Mouse (Mus musculus) CH12.LX (cell line): Measurements from ENCODE around the gene Cyp26a1.

Source experiments
- CHD2 ChIP-seq: IDR thresholded peaks from 2 replicates; pipeline ENCODE4 v1.6.1; 2011; ENCODE audit warnings: low read length, improper control_type of control experiment
- CTCF ChIP-seq, 2 experiments: IDR thresholded peaks in 1 of 2; conservative IDR thresholded peaks in 1 of 2; 2 replicates each; pipeline ENCODE4 v1.5.1; 2011 to 2012; ENCODE audit warnings: low read depth in 2 of 2, low read length in 2 of 2, improper control_type of control experiment in 1 of 2, inconsistent platforms in 1 of 2, mild to moderate bottlenecking in 1 of 2, moderate library complexity in 1 of 2
- EP300 ChIP-seq: IDR thresholded peaks from 2 replicates; pipeline ENCODE4 v1.6.1; 2011; ENCODE audit warnings: low read length, improper control_type of control experiment
- MAZ ChIP-seq: IDR thresholded peaks from 2 replicates; pipeline ENCODE4 v1.6.1; 2012; ENCODE audit warnings: low read depth, mild to moderate bottlenecking, inconsistent platforms, low read length, improper control_type of control experiment, moderate library complexity
- NRF1 ChIP-seq: IDR thresholded peaks from 2 replicates; pipeline ENCODE4 v1.6.1; 2014; ENCODE audit warnings: low read depth, mild to moderate bottlenecking, inconsistent platforms, low read length, improper control_type of control experiment, moderate library complexity
- PAX5 ChIP-seq: IDR thresholded peaks from 2 replicates; pipeline ENCODE4 v1.6.1; 2012; ENCODE audit warnings: low read length, inconsistent platforms, mixed read lengths
- RCOR1 ChIP-seq: conservative IDR thresholded peaks from 2 replicates; pipeline ENCODE4 v1.6.1; 2012; ENCODE audit warnings: low read depth, mild to moderate bottlenecking, inconsistent platforms, low read length, improper control_type of control experiment
- SIN3A ChIP-seq: IDR thresholded peaks from 2 replicates; pipeline ENCODE4 v1.6.1; 2012; ENCODE audit warnings: low read length, improper control_type of control experiment, inconsistent platforms
- ZKSCAN1 ChIP-seq: IDR thresholded peaks from 2 replicates; pipeline ENCODE4 v1.6.1; 2012; ENCODE audit warnings: low read depth, inconsistent platforms, low read length, improper control_type of control experiment, borderline replicate concordance
- ZNF384 ChIP-seq: IDR thresholded peaks from 2 replicates; pipeline ENCODE4 v1.6.1; 2012; ENCODE audit warnings: low read depth, low read length, improper control_type of control experiment, inconsistent platforms

GRCm38 (mm10) chr19:37714681-37715080, 17.1 kb downstream of the Cyp26a1 start:
- TF ChIP-seq PAX5 (no peak), CTCF (conservative IDR thresholded peaks at IDR 0.05 in 1 of 2, IDR thresholded peaks at IDR 0.05 in 1 of 2; ENCODE audit: low read depth in 2 of 2, low read length in 2 of 2) (no peak), ZKSCAN1 (no peak), RCOR1 (no peak), EP300 (no peak), SIN3A (no peak), MAZ (no peak), ZNF384 (no peak), NRF1 (no peak), CHD2 (no peak)
